Mouse (Mus musculus) brown adipose tissue, adult 24 weeks (tissue): ENCODE results near the gene Gm20517. TPM values are rescaled to one million over a fixed set of nuclear protein-coding genes. Genes with fewer than 3 reads are reported as not detected.
A peak's percentile ranks its signal among the peaks of the same experiment; 100 is the strongest.
"Not testable (repeated sequence)": the region's sequence is repeated elsewhere in the genome, so short reads cannot be mapped to it uniquely, and the experiment has no call there.

Experiments
- H3K27ac ChIP-seq: fragments of 200-500 bp; replicated peaks from 2 replicates; pipeline ENCODE4 v1.5.1; 2012; ENCODE audit warnings: low read depth, mild to moderate bottlenecking, low read length
- H3K4me1 ChIP-seq: fragments of 200-500 bp; 2 replicates; pipeline ENCODE4 v1.6.1; 2012; ENCODE audit warnings: low read length, mixed read lengths; ENCODE audit not compliant: control insufficient read depth, insufficient read depth, insufficient read length
- H3K4me3 ChIP-seq: fragments of 200-500 bp; 2 replicates; pipeline ENCODE4 v1.5.1; 2012; ENCODE audit warnings: low read depth, mild to moderate bottlenecking, low read length, moderate library complexity; ENCODE audit not compliant: insufficient read depth
- polyA plus RNA-seq: library from polyadenylated mRNA; stranded (reverse); fragments of >200 nt; gene quantifications from 2 replicates; pipeline ENCODE4 v1.2.4, GENCODE M21; 2012; ENCODE audit not compliant: missing spikeins, insufficient read depth, insufficient read length

Gm20517 gene
- polyA plus RNA-seq, 1 experiment, result 5.0 TPM

- peak overlapping the region; percentile 77 for H3K27ac ChIP-seq
These were observed 17.7 kb downstream of the Gm20517 start for GRCm38 (mm10) chr17:47628851-47629676.

DNA sequence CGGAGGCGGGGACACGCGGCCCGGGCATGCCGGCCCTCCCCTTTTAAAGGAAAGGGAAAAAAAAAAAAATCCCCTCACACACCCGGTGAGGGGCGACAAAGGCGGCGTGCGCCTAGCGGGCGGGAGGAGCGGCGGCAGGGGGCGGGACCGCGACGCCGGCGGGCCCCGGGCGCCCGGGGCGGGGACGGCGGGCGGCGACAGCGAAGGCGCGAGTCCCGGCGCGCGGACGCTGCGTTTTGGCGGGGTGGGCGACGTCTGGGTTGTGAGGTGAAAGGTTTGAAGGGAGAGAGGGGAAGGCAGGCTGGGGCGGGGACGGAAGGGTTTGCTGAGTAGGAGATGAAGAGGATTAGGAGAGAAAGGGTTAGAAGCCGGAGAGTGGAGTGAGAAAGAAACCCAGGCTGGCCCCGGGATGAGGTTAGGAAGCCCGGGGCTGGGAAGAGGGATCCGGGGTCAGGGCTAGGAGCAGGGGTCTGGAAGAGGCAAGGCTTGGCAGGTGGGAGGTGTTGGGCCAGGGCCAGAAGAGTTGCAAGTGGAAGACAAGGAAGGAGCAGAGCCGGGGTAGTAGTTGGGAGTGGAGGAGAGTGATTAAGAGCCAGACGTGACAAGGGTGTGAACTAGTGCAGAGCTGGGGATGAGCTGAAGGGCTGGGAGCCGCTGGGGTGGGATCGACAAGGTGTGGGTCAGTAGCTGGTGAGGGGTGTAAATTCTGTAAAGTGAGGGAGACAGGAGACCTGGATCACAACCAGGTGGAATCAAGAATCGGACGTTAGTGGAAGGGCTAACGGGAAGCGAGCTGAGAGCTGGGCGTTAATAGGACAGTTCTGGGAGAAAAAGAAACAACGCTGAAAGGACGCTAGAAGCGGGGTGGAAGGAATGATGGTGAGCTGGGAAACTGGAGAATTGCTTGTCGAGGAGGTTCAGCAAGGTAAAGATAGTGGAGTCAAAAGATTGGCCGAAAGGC, 18.6 kb downstream of the Gm20517 start:
- peaks cover 3% of the 10 kb centered on the region; the same call in 1 of the 2 replicates for H3K4me1 ChIP-seq
- peak overlapping the region; percentile 18; the same call in 1 of the 2 replicates for H3K27ac ChIP-seq
- H3K4me3 ChIP-seq, result peak overlapping the region; percentile 83

More at GRCm38 (mm10) chr17:47628851-47629676, 17.7 kb downstream of the Gm20517 start:
- H3K4me3 ChIP-seq, result peak overlapping the region; percentile 99
- H3K4me1 ChIP-seq, result peaks cover 3% of the 10 kb centered on the region; the same call in 1 of the 2 replicates

DNA sequence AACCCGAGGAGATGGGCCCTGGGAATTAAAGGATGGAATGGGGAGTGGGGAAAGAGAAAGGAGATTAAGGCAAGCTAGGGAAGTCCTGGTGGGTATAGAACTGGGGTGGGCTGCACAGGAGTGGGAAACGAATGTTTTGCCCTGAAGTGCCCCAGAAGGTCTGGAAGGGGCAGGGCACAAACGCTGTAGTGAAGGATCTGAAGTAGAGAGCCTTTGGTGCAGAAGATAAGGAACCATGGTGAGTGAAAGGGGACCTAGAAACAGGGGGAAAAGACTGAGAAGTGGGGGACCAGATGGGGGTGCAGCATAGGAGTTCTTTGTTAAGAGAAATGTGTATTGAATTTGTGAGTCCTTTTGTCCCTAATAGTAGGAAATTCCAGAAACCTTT, 19.3 kb downstream of the Gm20517 start, which contains the start of gene Usp49:
TSS of gene Usp49 (plus strand) at position 13 of the 388 bp plus-strand sequence.
- H3K4me1 ChIP-seq, result peaks cover 3% of the 10 kb centered on the region; the same call in 1 of the 2 replicates
- H3K27ac ChIP-seq, result peak within 1 kb of the TSS; percentile 18; the same call in 1 of the 2 replicates
- peak within 1 kb of the TSS; percentile 83 for H3K4me3 ChIP-seq

- H3K4me1 ChIP-seq, result peaks cover 3% of the 10 kb centered on the region; the same call in 1 of the 2 replicates
- H3K27ac ChIP-seq, result no peak overlapping the region
- H3K4me3 ChIP-seq, result no peak overlapping the region
These were observed 20.9 kb downstream of the Gm20517 start for GRCm38 (mm10) chr17:47632181-47632840.

- peaks cover 3% of the 10 kb centered on the region; the same call in 1 of the 2 replicates for H3K4me1 ChIP-seq
- no peak overlapping the region for H3K27ac ChIP-seq
- H3K4me3 ChIP-seq, result no peak overlapping the region
These were observed 22.8 kb downstream of the Gm20517 start for GRCm38 (mm10) chr17:47633999-47634770.

GRCm38 (mm10) chr17:47642992-47643391, 31.6 kb downstream of the Gm20517 start:
- no peak overlapping the region for H3K4me3 ChIP-seq
- H3K4me1 ChIP-seq, result no peaks in the 10 kb centered on the region
- H3K27ac ChIP-seq, result no peak overlapping the region

GRCm38 (mm10) chr17:47646683-47647082, 35.3 kb downstream of the Gm20517 start:
- H3K27ac ChIP-seq, result no peak overlapping the region
- no peaks in the 10 kb centered on the region for H3K4me1 ChIP-seq
- no peak overlapping the region for H3K4me3 ChIP-seq

GRCm38 (mm10) chr17:47648966-47649365, 37.6 kb downstream of the Gm20517 start:
- Histone ChIP-seq H3K4me3 (no peak overlapping the region), H3K27ac (no peak overlapping the region)

DNA sequence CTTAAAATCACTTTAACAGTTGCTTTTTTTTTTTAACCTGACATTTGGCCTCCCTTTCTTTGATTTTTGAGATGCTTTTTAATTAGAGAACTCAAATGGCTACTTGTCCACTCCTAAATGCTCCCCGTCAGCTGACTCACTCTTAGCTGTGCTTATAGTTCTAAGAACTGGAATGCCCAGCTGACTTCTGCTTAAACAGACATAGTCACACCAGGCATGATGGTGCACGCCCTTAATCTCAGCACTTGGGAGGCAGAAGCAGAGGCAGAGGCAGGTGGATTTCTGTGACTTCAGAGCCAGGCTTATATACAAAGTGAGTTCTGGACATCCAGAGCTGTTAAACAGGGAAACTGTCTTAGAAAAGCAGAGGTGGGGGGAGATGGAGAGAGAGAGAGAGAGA, 40.6 kb downstream of the Gm20517 start:
- Histone ChIP-seq H3K4me1 (no peaks in the 10 kb centered on the region), H3K27ac (no peak overlapping the region), H3K4me3 (no peak overlapping the region)

More at GRCm38 (mm10) chr17:47648966-47649365, 37.6 kb downstream of the Gm20517 start:
- H3K4me1 ChIP-seq, result no peaks in the 10 kb centered on the region

DNA sequence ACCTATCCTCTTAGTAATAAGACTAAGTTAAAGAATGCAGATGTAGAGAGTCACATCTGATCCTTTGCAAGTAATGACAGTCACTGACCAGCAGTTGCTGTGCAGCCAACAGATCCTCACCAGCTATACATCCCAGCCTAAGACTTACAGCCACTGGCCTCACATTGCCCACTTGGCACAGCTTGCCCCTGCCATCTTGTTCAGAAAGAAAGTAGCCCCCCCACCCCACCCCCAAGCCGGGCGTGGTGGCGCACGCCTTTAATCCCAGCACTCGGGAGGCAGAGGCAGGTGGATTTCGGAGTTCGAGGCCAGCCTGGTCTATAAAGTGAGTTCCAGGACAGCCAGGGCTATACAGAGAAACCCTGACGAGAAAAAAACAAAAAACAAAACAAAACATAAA, 43.0 kb downstream of the Gm20517 start:
- not testable (repeated sequence) for H3K4me1 ChIP-seq, H3K27ac ChIP-seq, H3K4me3 ChIP-seq

- H3K27ac ChIP-seq, result no peak overlapping the region
- peaks cover 2% of the 10 kb centered on the region; the same call in 1 of the 2 replicates for H3K4me1 ChIP-seq
- H3K4me3 ChIP-seq, result no peak overlapping the region
These were observed 44.3 kb downstream of the Gm20517 start for GRCm38 (mm10) chr17:47655697-47656096.

- Histone ChIP-seq H3K27ac (no peak overlapping the region), H3K4me1 (peaks cover 2% of the 10 kb centered on the region; the same call in 1 of the 2 replicates), H3K4me3 (no peak overlapping the region)
These were observed 46.5 kb downstream of the Gm20517 start for GRCm38 (mm10) chr17:47657901-47658300.

DNA sequence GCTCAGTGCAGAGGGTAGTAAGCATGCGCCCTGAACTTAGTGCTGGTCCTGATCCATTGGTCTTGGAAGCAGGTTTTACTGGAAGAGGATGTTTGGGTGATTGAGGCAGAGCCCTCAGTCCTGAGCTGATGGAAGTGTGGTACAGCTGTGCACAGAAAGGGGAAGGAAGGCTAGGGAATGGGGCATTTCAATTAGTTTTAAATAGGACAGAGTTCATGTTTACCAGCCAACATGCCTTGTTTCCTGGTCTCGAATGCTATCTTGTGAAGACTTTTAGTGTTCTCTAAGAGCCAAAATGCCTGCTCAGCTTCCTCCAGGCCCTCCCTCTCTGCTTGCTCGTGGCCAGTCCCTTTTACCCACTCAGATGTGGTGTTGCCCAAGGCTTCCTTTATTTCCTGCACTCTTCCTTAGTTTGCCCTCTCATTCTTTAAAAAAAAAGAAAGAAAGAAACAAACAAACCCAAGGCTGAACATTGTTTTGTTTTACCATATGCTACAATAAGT, 47.4 kb downstream of the Gm20517 start:
- Histone ChIP-seq H3K4me3 (no peak overlapping the region), H3K4me1 (peaks cover 2% of the 10 kb centered on the region; the same call in 1 of the 2 replicates), H3K27ac (peak overlapping the region; percentile 59)
